Mouse (Mus musculus) small intestine, adult 2 months (tissue): ENCODE measurements around the gene Adk. TPM values are rescaled to one million over a fixed set of nuclear protein-coding genes. Genes with fewer than 3 reads are reported as not detected.

Experiments used
- H3K27ac ChIP-seq: fragments of 200-500 bp; 2 replicates; pipeline ENCODE4 v1.5.1; 2012; ENCODE audit warnings: low read depth, low read length, control low read depth, inconsistent platforms; ENCODE audit not compliant: insufficient read depth
- H3K27me3 ChIP-seq: fragments of 200-500 bp; 2 replicates; pipeline ENCODE4 v1.6.1; 2012; ENCODE audit warnings: mild to moderate bottlenecking, moderate library complexity, low read length, inconsistent platforms; ENCODE audit not compliant: control insufficient read depth, insufficient read depth
- H3K36me3 ChIP-seq: fragments of 200-500 bp; 2 replicates; pipeline ENCODE4 v1.6.1; 2012; ENCODE audit warnings: mild to moderate bottlenecking, low read length, control low read depth, inconsistent platforms; ENCODE audit not compliant: control insufficient read depth, insufficient read depth
- H3K4me1 ChIP-seq: fragments of 200-500 bp; 2 replicates; pipeline ENCODE4 v1.6.1; 2012; ENCODE audit warnings: low read length, inconsistent platforms, mixed read lengths; ENCODE audit not compliant: control insufficient read depth, insufficient read depth, insufficient read length
- H3K4me3 ChIP-seq: fragments of 200-500 bp; 2 replicates; pipeline ENCODE4 v1.5.1; 2012; ENCODE audit warnings: low read depth, mild to moderate bottlenecking, control low read depth, inconsistent platforms, low read length, moderate library complexity
- CTCF ChIP-seq: fragments of 200-500 bp; IDR thresholded peaks from 2 replicates; pipeline ENCODE4 v1.5.1; 2012; ENCODE audit warnings: low read depth, mild to moderate bottlenecking, control low read depth, inconsistent platforms, low read length, moderate library complexity, mixed read lengths; ENCODE audit not compliant: insufficient replicate concordance, insufficient read length; ENCODE audit errors: extremely low read depth
- POLR2A ChIP-seq: fragments of 200-500 bp; IDR thresholded peaks from 2 replicates; pipeline ENCODE4 v1.6.1; 2012; ENCODE audit warnings: low read depth, mild to moderate bottlenecking, control low read depth, inconsistent platforms, low read length, moderate library complexity
- WGBS: fragments of 180-500 bp; shearing (Covaris S2); methylation state at CpG from one replicate; pipeline ENCODE4 v1.1.7; 2018; 5-methylcytosine and 5-hydroxymethylcytosine counted together
- polyA plus RNA-seq: library from polyadenylated mRNA; depleted of rRNA; stranded (reverse); fragments of >200 nt; gene quantifications from 2 replicates; pipeline ENCODE4 v1.2.3, GENCODE M21; 2012

Gene Adk
- polyA plus RNA-seq, 1 experiment: 37.6 TPM

DNA sequence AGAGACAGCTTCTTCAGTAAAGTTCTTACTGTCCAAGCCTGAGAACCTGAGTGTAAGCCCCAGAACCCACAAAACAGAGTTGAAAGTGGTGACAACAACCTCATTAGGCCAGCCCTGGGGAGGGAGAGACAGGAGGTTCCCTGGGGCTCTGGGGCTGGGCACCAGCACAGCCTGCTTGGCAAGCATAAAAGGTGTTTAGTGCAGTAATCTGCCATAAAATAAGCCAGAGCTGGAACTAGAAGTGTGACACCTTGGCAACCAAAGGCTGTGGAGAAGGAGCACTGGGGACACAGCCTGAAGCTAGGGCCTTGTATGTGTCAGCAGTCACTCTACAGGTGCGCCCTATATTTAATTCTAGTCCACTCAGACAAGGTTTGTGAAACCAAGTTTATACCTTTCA lies 252.4 kb downstream of the Adk start:
- Histone ChIP-seq H3K27ac (no peak overlapping the region), H3K27me3 (no peaks in the 10 kb centered on the region), H3K4me3 (no peak overlapping the region), H3K4me1 (no peaks in the 10 kb centered on the region), H3K36me3 (no peaks in the 10 kb centered on the region)
- WGBS: 98% methylated on average over 1 of the region's 1 CpGs
- TF ChIP-seq POLR2A (no peak), CTCF (no peak)

DNA sequence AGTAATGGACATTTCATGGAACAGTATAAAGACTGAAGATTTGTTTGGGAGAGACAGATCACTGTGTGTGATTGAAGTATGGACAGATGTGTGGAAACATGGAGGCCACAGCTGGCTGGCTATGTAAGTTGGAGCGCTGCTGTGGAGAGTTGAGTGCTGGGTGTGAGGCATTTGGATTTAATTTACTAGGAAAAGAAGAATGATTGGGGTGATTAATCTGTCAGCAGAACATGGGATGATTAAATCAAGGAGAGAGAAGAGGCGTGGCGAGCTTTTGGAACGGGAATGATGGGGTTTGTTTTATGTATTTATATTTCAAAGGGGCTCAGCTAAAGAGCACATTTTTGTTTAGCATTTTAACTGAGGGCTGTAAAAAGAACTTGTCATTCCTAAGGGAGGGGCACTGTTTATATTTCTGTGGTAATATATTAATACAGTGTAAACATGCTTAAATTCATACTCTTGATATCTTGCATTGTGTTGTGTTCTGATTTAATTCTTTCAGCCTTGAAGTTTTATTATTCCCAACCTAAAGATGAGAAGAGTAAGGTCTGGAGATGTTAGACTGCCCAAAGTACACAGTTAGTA lies 256.1 kb downstream of the Adk start:
- no peak for TF ChIP-seq POLR2A
- TF ChIP-seq CTCF: no peak
- Histone ChIP-seq H3K4me3 (no peak overlapping the region), H3K4me1 (no peaks in the 10 kb centered on the region), H3K27ac (no peak overlapping the region), H3K27me3 (no peaks in the 10 kb centered on the region), H3K36me3 (no peaks in the 10 kb centered on the region)
- 65% methylated on average over 4 of the region's 4 CpGs for WGBS

DNA sequence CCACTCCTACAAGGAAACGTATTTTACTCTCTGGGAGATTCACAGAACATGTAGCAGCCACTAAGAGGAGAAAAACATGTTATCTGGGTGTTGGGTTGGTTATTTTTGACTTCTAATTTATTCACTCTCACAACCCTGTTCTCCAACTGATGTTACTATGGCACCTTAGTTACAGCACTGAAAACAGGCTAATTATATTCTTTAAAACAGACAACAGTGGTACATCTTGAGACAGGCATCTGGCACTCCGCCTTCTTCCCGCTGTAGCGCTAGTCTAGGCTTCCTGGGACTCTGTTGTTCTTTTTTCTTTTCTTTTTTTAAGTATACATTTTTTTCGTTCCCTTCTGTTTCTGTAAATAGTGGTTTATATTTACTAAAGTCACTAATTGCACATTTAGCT lies 258.2 kb downstream of the Adk start:
- H3K27ac ChIP-seq: no peak overlapping the region
- no peaks in the 10 kb centered on the region for H3K27me3 ChIP-seq
- WGBS: 86% methylated on average over 5 of the region's 5 CpGs
- no peaks in the 10 kb centered on the region for H3K36me3 ChIP-seq
- H3K4me3 ChIP-seq: no peak overlapping the region
- TF ChIP-seq POLR2A (no peak), CTCF (no peak)
- H3K4me1 ChIP-seq: no peaks in the 10 kb centered on the region

DNA sequence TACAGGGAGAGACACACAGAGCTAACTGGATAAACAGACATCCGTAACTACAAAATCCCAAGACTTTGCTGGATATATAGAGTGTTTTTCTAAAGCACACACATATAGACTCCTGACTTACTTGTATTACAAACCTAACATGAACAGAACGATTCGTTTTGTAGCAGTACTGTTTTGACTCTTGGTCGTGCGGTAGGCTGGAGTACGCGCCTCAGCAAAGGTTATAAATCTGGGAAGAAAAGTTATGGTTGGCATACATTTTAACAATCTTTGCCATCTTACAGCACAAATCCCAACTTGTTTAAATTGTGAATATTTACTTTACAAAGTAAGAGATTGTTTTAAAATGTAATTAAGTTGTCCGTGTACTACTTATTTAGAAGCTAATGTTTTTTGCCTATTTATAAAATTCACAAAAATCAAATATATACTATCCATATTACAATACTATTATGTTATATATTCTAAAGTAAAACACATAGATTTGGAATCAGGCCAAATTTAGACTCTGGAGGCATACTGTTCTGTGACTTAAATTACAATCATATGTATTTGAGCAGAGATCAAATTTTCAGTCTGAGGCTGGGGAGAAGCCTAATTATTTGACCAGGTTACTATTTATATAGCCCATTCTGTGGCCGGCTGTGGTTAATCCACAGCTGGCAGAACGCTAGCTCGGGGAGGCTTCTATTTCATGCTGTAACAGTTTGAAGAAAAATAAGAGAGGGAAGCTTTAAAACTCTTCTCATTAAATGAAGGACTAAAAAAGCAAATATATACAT lies 261.4 kb downstream of the Adk start:
- Histone ChIP-seq H3K27me3 (no peaks in the 10 kb centered on the region), H3K36me3 (peaks cover 3% of the 10 kb centered on the region; the same call in 1 of the 2 replicates), H3K4me1 (no peaks in the 10 kb centered on the region), H3K27ac (no peak overlapping the region), H3K4me3 (no peak overlapping the region)
- TF ChIP-seq CTCF (no peak), POLR2A (no peak)
- WGBS: 90% methylated on average over 11 of the region's 11 CpGs

DNA sequence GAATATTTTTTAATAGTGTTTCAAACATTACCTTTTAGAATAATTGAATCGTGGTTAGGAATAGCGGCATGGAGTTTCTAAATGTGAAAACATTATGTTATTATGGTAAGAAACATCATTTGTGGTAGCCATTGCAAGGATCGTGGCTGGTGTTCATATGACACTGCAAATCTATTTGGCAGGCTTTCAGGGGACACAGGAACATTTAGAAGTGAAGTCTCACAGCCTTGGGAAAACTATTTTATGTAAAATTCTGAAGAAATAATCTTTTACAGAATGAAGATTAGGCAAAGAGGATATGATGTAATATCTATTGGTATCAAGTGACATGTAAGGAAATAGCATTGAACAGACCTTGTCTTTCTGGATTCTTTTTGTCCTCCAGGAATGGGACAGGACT lies 262.1 kb downstream of the Adk start:
- 92% methylated on average over 3 of the region's 3 CpGs for WGBS
- no peak overlapping the region for H3K4me3 ChIP-seq
- TF ChIP-seq POLR2A (no peak), CTCF (no peak)
- no peaks in the 10 kb centered on the region for H3K4me1 ChIP-seq
- H3K36me3 ChIP-seq: peaks cover 3% of the 10 kb centered on the region; the same call in 1 of the 2 replicates
- no peak overlapping the region for H3K27ac ChIP-seq
- H3K27me3 ChIP-seq: no peaks in the 10 kb centered on the region

DNA sequence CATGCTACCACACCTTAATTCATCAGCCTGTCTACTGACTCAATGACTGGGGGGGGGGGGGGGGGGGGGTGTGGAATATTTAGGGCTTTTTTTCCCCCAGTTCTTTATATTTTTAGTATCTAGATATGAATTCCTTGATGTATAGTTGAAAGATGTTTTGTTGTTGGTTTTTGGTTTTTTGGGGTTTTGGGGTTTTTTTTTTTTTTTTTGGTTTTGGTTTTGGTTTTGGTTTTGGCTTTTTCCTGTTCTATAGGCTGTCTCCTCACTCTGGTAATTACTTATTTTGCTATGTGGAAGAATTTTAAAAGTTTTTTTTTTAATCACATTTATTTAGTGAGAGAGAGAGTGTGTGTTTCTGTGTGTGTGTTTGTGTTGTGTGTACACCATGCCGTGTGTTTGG lies 282.5 kb downstream of the Adk start:
- 76% methylated on average over 1 of the region's 1 CpGs for WGBS
- TF ChIP-seq POLR2A (no peak), CTCF (no peak)
- no peaks in the 10 kb centered on the region for H3K4me1 ChIP-seq
- no peak overlapping the region for H3K4me3 ChIP-seq
- H3K27me3 ChIP-seq: no peaks in the 10 kb centered on the region
- no peaks in the 10 kb centered on the region for H3K36me3 ChIP-seq
- no peak overlapping the region for H3K27ac ChIP-seq

DNA sequence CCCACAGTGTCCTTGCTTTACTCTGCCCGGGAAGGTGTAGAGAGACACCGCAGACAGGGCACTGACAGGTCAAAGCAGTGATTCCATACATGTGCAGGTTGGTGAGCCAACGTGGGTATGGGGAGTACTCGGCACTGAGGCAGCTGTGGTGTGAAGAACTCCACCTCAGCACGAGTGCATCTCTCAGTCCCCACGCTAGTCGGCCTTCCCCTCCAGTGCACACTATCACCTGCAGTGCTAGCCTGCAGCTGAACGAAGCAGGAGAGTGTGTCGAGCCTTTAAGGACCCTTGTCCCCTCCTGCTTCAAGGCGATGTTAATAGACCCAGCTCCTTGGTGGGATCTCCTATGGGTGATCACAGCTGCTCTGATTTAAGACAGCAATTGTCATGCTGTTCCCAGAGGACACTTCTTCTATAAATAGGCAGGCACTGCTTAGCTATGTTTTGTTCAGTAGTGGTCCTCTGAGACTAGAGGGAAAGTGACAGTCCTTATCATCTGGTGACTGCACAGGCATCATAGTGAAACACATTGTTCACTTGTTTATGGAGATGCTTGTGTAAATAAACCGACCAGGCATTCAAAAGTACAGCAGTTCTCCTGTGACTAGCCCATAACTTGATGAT lies 283.4 kb downstream of the Adk start:
- no peaks in the 10 kb centered on the region for H3K4me1 ChIP-seq
- H3K27me3 ChIP-seq: no peaks in the 10 kb centered on the region
- H3K4me3 ChIP-seq: no peak overlapping the region
- H3K27ac ChIP-seq: no peak overlapping the region
- TF ChIP-seq CTCF (no peak), POLR2A (no peak)
- no peaks in the 10 kb centered on the region for H3K36me3 ChIP-seq
- 83% methylated on average over 11 of the region's 11 CpGs for WGBS
